17 mouse cellular contexts compared by ENCODE assay signal in genomic region chr9:28438752-28439151, GRCm38 (mm10).
"Had no signal": no experiment of that assay in that cellular context is flagged by ENCODE, and none has a peak within 500 bp of the region (broad histone marks: within the 10 kb centered on the region; RNA-seq: fewer than 3 reads in every experiment).

No protein-coding gene starts in this region.

- H3K9me3 ChIP-seq: lung, embryonic 15.5 days; megakaryocyte, embryonic 14.5 days; midbrain, embryonic 13.5 days; midbrain, embryonic 15.5 days; neural tube, embryonic 12.5 days; stomach, embryonic 15.5 days had no signal

- H3K4me3 ChIP-seq: lung, embryonic 15.5 days; megakaryocyte, embryonic 14.5 days; midbrain, embryonic 13.5 days; midbrain, embryonic 15.5 days; neural tube, embryonic 12.5 days; stomach, embryonic 15.5 days had no signal

- H3K4me1 ChIP-seq: lung, embryonic 15.5 days; megakaryocyte, embryonic 14.5 days; midbrain, embryonic 15.5 days; stomach, embryonic 15.5 days had no signal

- H3K36me3 ChIP-seq: lung, embryonic 15.5 days; midbrain, embryonic 13.5 days; midbrain, embryonic 15.5 days; neural tube, embryonic 12.5 days; stomach, embryonic 15.5 days had no signal

- ATAC-seq: lung, postnatal 0 days; midbrain, embryonic 13.5 days; midbrain, embryonic 15.5 days had no signal

- DNase-seq: lung, adult 2 months; lung, postnatal 14 days; lung, postnatal 36 days; right cerebral cortex, postnatal 14 days; thymus, adult 2 months; thymus, postnatal 25 days; thymus, postnatal 4 days had no signal

- H3K4me2 ChIP-seq: lung, embryonic 15.5 days; midbrain, embryonic 11.5 days; midbrain, embryonic 13.5 days; midbrain, embryonic 15.5 days; neural tube, embryonic 12.5 days; stomach, embryonic 15.5 days had no signal

- H3K27me3 ChIP-seq: lung, embryonic 15.5 days; megakaryocyte, embryonic 14.5 days; midbrain, embryonic 15.5 days; neural tube, embryonic 12.5 days; stomach, embryonic 15.5 days had no signal

- H3K27ac ChIP-seq: lung, embryonic 15.5 days; macrophage; midbrain, embryonic 13.5 days; midbrain, embryonic 15.5 days; neural tube, embryonic 12.5 days; stomach, embryonic 15.5 days; stomach, postnatal 0 days had no signal

- H3K9ac ChIP-seq: lung, embryonic 15.5 days; midbrain, embryonic 13.5 days; midbrain, embryonic 15.5 days; neural tube, embryonic 12.5 days; stomach, embryonic 15.5 days had no signal
